18 mouse cellular contexts compared by ENCODE assay signal in the genomic region with DNA sequence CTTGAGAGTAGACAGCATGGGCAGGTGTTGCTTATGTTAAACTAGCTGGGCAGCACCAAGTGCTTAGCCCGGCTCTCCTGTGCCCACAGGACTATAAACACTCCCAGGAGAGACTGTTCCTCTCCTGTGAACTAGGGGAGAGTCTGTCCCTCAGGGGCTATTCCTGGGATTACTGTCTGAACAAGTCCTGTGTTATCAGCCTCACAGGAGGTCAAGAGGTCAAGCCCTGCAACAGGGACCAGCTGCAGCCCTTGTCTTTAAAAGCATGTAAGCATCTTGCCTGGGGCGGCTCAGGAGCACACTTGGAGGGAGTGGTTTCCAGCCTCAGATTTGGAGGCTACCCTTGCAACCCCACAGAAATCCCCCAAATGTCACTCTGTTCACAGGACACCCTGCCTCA. TPM values are rescaled to one million over a fixed set of nuclear protein-coding genes. Genes with fewer than 3 reads are reported as not detected.
DNase-seq lines count a peak whose midpoint lies in the region; ATAC-seq lines count a peak whose summit lies in the region.
"Had no signal": no experiment of that assay in that cellular context is flagged by ENCODE, and none has a peak within 500 bp of the region (broad histone marks: within the 10 kb centered on the region; RNA-seq: fewer than 3 reads in every experiment).

No protein-coding gene starts in this region.

- no peak overlapping the region for H3K4me3 ChIP-seq in forebrain, embryonic 11.5 days (ENCODE audit: low read depth, low read length)
- H3K4me3 ChIP-seq in forebrain, embryonic 16.5 days (replicated peaks; ENCODE audit: low read length), result no peak overlapping the region
- H3K4me3 ChIP-seq in midbrain, embryonic 10.5 days, result no peak overlapping the region
- no peak overlapping the region for H3K4me3 ChIP-seq in midbrain, embryonic 11.5 days (ENCODE audit: low read depth, low read length)
- H3K4me3 ChIP-seq in neural tube, embryonic 13.5 days, result no peak overlapping the region
- H3K4me3 ChIP-seq: layer of hippocampus, adult 2 months had no signal

- ATAC-seq in forebrain, embryonic 11.5 days (replicated peaks; ENCODE audit: low FRiP score), result no peak
- ATAC-seq in forebrain, embryonic 16.5 days, result no peak
- ATAC-seq in midbrain, embryonic 11.5 days (ENCODE audit: low FRiP score), result no peak
- no peak for ATAC-seq in neural tube, embryonic 13.5 days (ENCODE audit: low read depth)
- ATAC-seq: forebrain, embryonic 14.5 days; liver, postnatal 0 days had no signal

- H3K9me3 ChIP-seq in forebrain, embryonic 11.5 days (ENCODE audit: control insufficient read depth, low read length), result no peaks in the 10 kb centered on the region
- H3K9me3 ChIP-seq in forebrain, embryonic 16.5 days (ENCODE audit: control insufficient read depth, low read length), result no peaks in the 10 kb centered on the region
- no peaks in the 10 kb centered on the region for H3K9me3 ChIP-seq in midbrain, embryonic 10.5 days (replicated peaks)
- H3K9me3 ChIP-seq in midbrain, embryonic 11.5 days (ENCODE audit: control insufficient read depth, low read length), result no peaks in the 10 kb centered on the region
- H3K9me3 ChIP-seq in neural tube, embryonic 13.5 days, result no peaks in the 10 kb centered on the region

- no peak overlapping the region for H3K4me2 ChIP-seq in forebrain, embryonic 11.5 days (ENCODE audit: low read depth, low read length, severe bottlenecking)
- no peak overlapping the region for H3K4me2 ChIP-seq in forebrain, embryonic 16.5 days (ENCODE audit: low read length)
- no peak overlapping the region for H3K4me2 ChIP-seq in midbrain, embryonic 11.5 days
- H3K4me2 ChIP-seq in neural tube, embryonic 13.5 days, result no peak overlapping the region

- no peak overlapping the region for H3K27ac ChIP-seq in forebrain, embryonic 11.5 days (ENCODE audit: low read depth, low read length)
- H3K27ac ChIP-seq in forebrain, embryonic 16.5 days (ENCODE audit: low read length), result no peak overlapping the region
- peak overlapping the region; percentile 78 for H3K27ac ChIP-seq in midbrain, embryonic 10.5 days (replicated peaks)
- no peak overlapping the region for H3K27ac ChIP-seq in midbrain, embryonic 11.5 days (ENCODE audit: low read depth, low read length)
- no peak overlapping the region for H3K27ac ChIP-seq in neural tube, embryonic 13.5 days (replicated peaks)
- H3K27ac ChIP-seq: layer of hippocampus, adult 2 months had no signal

- DNase-seq in forebrain, embryonic 11.5 days (ENCODE audit: low spot score), result peak; percentile 51
- DNase-seq in midbrain, embryonic 10.5 days (ENCODE audit: low spot score), result peak; percentile 62
- DNase-seq in midbrain, embryonic 11.5 days (ENCODE audit: low spot score, missing footprints), result no peak
- peak; percentile 86 for DNase-seq in embryo, embryonic 10 days (ENCODE audit: low spot score)
- no peak for DNase-seq in left cerebral cortex, adult 11 months (ENCODE audit: low spot score)
- no peak for DNase-seq in frontal cortex, adult 2 months (ENCODE audit: extremely low spot score in 1 of 2, low spot score in 1 of 2)
- DNase-seq: adrenal gland, adult 8-10 months; cerebellum, adult 9-11 months; heart, postnatal 4 days; kidney, adult 2 months; kidney, postnatal 14 days; liver, postnatal 0 days; lung, postnatal 14 days; thymus, postnatal 4 days had no signal

- no peaks in the 10 kb centered on the region for H3K27me3 ChIP-seq in forebrain, embryonic 11.5 days (ENCODE audit: control insufficient read depth, insufficient read depth, low read length)
- no peaks in the 10 kb centered on the region for H3K27me3 ChIP-seq in forebrain, embryonic 16.5 days (replicated peaks; ENCODE audit: control insufficient read depth, insufficient read depth, low read length)
- peaks cover 42% of the 10 kb centered on the region for H3K27me3 ChIP-seq in midbrain, embryonic 10.5 days (ENCODE audit: low read depth, poor library complexity, severe bottlenecking)
- H3K27me3 ChIP-seq in midbrain, embryonic 11.5 days (ENCODE audit: control insufficient read depth, insufficient read depth, low read length), result no peaks in the 10 kb centered on the region
- peaks cover 3% of the 10 kb centered on the region; the same call in 1 of the 2 replicates for H3K27me3 ChIP-seq in neural tube, embryonic 13.5 days

- no peaks in the 10 kb centered on the region for H3K36me3 ChIP-seq in forebrain, embryonic 11.5 days (ENCODE audit: control insufficient read depth, insufficient read depth, low read length)
- H3K36me3 ChIP-seq in forebrain, embryonic 16.5 days (ENCODE audit: control insufficient read depth, insufficient read depth), result no peaks in the 10 kb centered on the region
- no peaks in the 10 kb centered on the region for H3K36me3 ChIP-seq in midbrain, embryonic 10.5 days
- no peaks in the 10 kb centered on the region for H3K36me3 ChIP-seq in midbrain, embryonic 11.5 days (ENCODE audit: control insufficient read depth, insufficient read depth, low read length)
- H3K36me3 ChIP-seq in neural tube, embryonic 13.5 days, result no peaks in the 10 kb centered on the region

- H3K4me1 ChIP-seq in forebrain, embryonic 11.5 days (replicated peaks; ENCODE audit: control insufficient read depth, insufficient read depth, low read length), result peaks cover 28% of the 10 kb centered on the region
- peaks cover 16% of the 10 kb centered on the region for H3K4me1 ChIP-seq in forebrain, embryonic 16.5 days (replicated peaks; ENCODE audit: control insufficient read depth, insufficient read depth, low read length)
- peaks cover 71% of the 10 kb centered on the region for H3K4me1 ChIP-seq in midbrain, embryonic 10.5 days
- peaks cover 34% of the 10 kb centered on the region for H3K4me1 ChIP-seq in midbrain, embryonic 11.5 days (ENCODE audit: control insufficient read depth, insufficient read depth, low read length)
- H3K4me1 ChIP-seq in neural tube, embryonic 13.5 days (replicated peaks), result peaks cover 51% of the 10 kb centered on the region

- no peak overlapping the region for H3K9ac ChIP-seq in forebrain, embryonic 11.5 days (ENCODE audit: low read length)
- H3K9ac ChIP-seq in forebrain, embryonic 16.5 days (replicated peaks; ENCODE audit: low read depth, low read length), result no peak overlapping the region
- H3K9ac ChIP-seq in midbrain, embryonic 11.5 days (ENCODE audit: low read length), result no peak overlapping the region
- H3K9ac ChIP-seq in neural tube, embryonic 13.5 days, result 0 out of 2 replicates have a peak overlapping the region, but pooled peaks have one; percentile 22
- H3K9ac ChIP-seq: liver, postnatal 0 days had no signal

- 17% methylated on average over 2 of the region's 2 CpGs for whole genome bisulfite sequencing in forebrain, embryonic 11.5 days
- WGBS in forebrain, embryonic 16.5 days, result 24% methylated on average over 2 of the region's 2 CpGs
- WGBS in midbrain, embryonic 10.5 days, result 4% methylated on average over 2 of the region's 2 CpGs
- 8% methylated on average over 2 of the region's 2 CpGs for WGBS in midbrain, embryonic 11.5 days
- WGBS in neural tube, embryonic 13.5 days, result 7% methylated on average over 2 of the region's 2 CpGs

RNA-seq across cellular contexts. Expression of gene Zbtb34, which starts 7.3 kb away (rescaled TPM):
- polyA plus RNA-seq in forebrain, embryonic 11.5 days (2014; fragmentation: Nextera tagmentation; extraction: Ambion mirVana), result 9.2 and 10.6 TPM in 2 replicates
- 9.0 and 10.1 TPM in 2 replicates for polyA plus RNA-seq in forebrain, embryonic 16.5 days (2015; fragmentation: Nextera tagmentation; extraction: Ambion mirVana)
- 6.1 and 7.4 TPM in 2 replicates for polyA plus RNA-seq in midbrain, embryonic 10.5 days (2016; fragmentation: Nextera tagmentation; extraction: Ambion mirVana)
- polyA plus RNA-seq in midbrain, embryonic 11.5 days (2014; fragmentation: Nextera tagmentation; extraction: Ambion mirVana), result 8.0 and 8.3 TPM in 2 replicates
- polyA plus RNA-seq in neural tube, embryonic 13.5 days (2015; fragmentation: Nextera tagmentation; extraction: Ambion mirVana), result 7.3 and 8.7 TPM in 2 replicates
- polyA plus RNA-seq in frontal cortex, adult 2 months (2012; rRNA removed), result 16.0 and 17.5 TPM in 2 replicates

RNA-seq across cellular contexts. Expression of gene Zbtb43, which starts 30.0 kb away (rescaled TPM):
- 21.0 and 23.7 TPM in 2 replicates for polyA plus RNA-seq in forebrain, embryonic 11.5 days (2014; fragmentation: Nextera tagmentation; extraction: Ambion mirVana)
- 32.7 and 40.5 TPM in 2 replicates for polyA plus RNA-seq in forebrain, embryonic 16.5 days (2015; fragmentation: Nextera tagmentation; extraction: Ambion mirVana)
- 20.3 and 25.3 TPM in 2 replicates for polyA plus RNA-seq in midbrain, embryonic 10.5 days (2016; fragmentation: Nextera tagmentation; extraction: Ambion mirVana)
- 23.9 and 26.1 TPM in 2 replicates for polyA plus RNA-seq in midbrain, embryonic 11.5 days (2014; fragmentation: Nextera tagmentation; extraction: Ambion mirVana)
- polyA plus RNA-seq in neural tube, embryonic 13.5 days (2015; fragmentation: Nextera tagmentation; extraction: Ambion mirVana), result 23.6 and 24.3 TPM in 2 replicates
- polyA plus RNA-seq in frontal cortex, adult 2 months (2012; rRNA removed), result 22.9 and 23.5 TPM in 2 replicates

Comparison
In these comparisons a context has a peak if more than half of its experiments do, and no peak if none do; other contexts are left out.
1. DNase-seq: peak in forebrain, embryonic 11.5 days (single experiment), midbrain, embryonic 10.5 days (single experiment) and embryo, embryonic 10 days (single experiment); none in midbrain, embryonic 11.5 days (single experiment), left cerebral cortex, adult 11 months (single experiment) and frontal cortex, adult 2 months (0 of 2).